Mouse (Mus musculus) WW6 (cell line): ENCODE results near the gene Raly.

ENCODE experiments used
- DNase-seq: peaks from one replicate; pipeline ENCODE4 v3.0.0-alpha.2; 2013; ENCODE audit warnings: low read depth, low spot score

Gene Raly

DNA sequence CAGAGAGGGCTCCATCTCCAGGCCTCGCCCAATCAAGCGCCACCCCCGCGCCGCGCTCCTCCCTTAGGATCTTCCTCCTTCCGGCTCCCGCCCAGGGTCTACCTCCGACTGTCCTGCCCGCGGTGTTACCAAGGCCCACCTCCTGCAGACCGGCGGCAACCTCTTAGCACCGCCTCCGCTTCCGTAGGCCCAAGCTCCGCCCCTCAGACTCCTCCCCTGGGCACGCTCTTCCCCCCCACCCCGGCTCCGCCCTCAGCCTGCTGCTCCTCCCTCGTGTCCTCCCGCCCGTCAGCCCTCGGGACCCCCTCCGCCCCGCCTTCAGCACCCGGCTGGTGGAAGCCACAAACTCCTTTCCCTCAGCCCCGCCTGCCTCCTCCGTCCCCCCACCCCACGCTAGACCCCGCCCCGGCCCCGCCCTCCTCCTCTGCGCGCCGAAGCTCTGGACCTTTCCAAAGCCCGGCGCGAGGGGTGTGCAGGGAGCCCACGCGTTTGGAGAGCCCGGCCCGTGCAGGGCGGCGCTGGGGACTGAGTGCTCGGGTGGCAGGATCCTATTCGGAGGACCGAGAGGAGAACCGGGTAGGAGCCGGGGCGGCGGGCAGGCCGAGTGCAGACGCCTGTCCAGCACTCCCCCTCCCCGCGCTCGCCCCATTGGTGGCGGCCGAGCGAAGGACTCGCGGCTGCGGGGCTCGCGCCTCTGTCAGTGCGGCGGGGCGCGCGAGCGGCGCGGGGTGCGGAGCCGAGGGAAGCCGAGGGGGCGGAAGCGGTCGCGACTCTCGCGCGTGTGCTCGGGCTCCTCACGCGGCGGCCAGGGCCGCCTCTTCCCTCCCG is at the start of gene Raly, which contains the start of gene a:
Gene Raly, plus strand, starts transcription at position 441 of the 828 bp plus-strand sequence.
Gene a, plus strand, starts transcription at position 747 of the 828 bp plus-strand sequence.
- peak; percentile 97 for DNase-seq

DNA sequence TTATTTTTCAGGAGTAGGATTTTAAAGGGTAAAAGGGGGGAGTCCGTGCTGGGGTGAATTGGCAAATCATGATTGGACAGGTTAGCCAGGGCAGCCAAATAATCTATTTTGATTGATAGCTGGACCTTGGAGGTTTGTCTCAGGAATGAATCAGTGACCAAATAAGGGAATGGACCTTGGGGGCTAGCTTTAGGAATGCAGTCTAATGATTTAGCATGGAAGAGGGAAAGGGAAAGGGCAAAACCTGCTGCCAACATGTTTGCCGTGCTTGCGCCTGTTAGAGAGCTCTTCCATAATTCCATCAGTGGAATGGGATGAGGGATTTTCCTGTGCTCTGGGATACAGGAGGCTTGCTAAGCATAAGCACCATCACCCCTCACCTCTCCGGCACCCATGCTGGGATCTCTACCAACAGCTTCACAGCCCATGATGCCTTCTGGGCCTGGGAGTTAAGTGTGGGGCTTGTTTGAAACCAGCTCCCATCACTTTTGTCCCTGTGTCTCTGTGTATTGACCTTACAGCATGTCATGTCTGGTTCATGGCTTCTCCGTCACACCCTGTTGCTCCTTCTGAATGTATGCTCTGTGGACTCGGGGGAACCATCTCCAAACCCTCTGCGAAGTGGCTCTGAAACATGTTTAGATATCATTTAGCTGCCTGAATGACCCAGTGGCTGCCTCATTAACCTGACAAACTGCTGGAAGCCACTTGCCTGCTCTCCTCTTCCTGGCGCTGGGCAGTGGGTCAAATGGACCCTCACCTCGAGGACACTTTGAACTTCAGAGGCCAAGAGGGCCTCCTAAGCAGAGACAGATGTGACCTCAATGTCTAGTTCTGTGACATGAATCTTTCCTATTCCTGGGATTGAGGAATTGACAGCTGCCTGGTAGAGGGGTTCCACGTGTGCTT is 47.7 kb upstream of the Raly start:
- no peak for DNase-seq

DNA sequence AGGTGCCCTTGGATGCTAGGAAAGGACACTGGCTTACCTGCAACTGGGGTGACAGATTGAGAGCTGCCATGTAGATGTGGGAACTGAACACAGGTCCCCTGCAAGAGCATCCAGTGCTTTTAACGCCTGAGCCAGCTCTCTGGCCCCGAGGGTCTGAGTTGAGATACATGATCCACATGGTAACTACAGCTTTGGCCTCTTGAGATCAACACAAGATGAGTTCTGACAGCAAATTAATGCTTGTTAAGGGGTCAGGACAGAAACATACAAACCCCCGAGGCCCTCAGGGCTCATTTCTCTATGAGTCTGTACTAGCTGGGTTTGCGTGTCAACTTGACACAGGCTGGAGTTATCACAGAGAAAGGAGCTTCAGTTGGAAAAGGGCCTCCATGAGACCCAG is 47.0 kb upstream of the Raly start:
- no peak for DNase-seq

DNA sequence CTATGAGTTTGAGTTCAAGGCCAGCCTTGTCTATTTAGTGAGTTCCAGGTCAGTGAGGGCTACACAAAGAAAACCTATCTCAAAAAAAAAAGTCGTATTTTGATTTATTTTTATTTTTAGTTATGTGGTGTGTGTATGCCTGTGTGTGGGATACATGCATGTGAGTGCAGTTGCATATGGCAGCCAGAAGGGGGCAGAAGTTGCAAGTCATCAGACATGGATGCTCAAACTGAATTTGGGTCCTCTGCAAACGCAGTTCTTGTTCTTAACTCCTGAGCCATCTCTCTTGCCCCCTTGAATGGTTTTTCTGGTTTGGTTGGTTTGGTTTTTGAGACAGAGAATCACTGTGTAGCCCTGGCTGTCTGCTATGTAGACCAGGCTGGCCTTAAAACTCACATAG is 42.5 kb upstream of the Raly start:
- no peak for DNase-seq

DNA sequence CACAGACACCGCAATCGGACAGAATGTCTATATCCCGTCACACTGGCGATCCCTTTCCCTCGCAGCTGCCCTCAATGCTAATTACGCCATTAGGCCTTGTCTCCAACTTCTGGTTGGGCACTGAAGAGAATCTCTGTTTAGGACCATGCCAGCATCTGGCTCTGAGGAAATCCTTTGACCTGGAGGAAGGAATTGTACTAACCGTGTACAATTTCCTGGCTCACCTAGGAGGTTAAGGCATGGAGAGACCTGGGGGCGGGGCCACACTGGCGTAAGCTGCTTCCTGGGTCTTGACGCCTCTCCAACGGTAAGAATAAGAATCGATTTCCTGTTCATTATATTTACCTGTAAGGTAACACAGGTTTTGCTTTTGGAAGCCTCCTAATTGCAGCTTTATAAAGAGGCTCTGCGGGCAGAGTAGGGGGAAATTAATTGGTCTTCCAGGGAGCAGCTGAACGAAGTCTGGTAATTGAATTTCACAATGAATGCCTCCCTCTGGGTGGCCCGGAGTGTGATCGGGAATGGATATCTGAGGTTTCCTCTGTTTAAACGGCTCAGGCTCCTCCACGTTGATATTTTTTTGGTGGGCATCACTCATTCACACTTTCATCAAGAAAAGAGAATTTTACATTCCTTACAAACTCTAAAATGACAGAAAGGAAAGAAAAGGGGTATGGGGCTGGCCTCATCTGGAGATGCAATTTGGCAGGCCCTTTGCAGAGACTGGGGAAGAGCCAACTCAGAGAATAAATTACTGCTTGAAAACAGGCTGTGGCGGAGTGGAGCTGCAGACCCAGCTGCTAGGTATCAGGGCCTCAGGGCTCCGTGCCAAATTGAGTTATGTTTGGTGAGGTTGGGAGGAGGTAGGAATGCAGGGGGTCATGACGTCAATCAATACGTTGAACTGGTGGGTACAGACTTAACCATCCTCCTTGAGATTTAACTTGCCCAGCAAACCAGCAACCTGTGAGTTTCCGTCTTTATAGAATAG is 41.6 kb upstream of the Raly start:
- no peak for DNase-seq

DNA sequence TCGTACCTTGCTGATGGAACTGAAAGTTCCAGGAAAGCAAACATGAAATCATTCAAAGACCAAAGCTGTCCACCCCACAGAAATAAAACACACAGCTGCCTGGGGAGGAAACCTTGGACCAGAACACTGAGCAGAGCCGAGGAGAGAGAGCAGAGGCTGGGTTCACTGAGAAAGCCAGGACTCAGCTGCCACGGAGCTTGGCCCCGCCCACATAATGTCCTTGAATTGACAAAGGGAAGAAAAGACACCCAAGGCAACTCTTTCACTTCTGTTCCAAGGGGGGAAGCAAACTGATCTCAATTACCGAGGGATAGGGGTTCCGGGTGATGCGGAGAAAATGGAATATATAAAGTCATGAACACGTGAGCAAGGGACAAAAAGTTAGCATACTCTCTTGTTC is 39.0 kb upstream of the Raly start:
- DNase-seq, result no peak

DNA sequence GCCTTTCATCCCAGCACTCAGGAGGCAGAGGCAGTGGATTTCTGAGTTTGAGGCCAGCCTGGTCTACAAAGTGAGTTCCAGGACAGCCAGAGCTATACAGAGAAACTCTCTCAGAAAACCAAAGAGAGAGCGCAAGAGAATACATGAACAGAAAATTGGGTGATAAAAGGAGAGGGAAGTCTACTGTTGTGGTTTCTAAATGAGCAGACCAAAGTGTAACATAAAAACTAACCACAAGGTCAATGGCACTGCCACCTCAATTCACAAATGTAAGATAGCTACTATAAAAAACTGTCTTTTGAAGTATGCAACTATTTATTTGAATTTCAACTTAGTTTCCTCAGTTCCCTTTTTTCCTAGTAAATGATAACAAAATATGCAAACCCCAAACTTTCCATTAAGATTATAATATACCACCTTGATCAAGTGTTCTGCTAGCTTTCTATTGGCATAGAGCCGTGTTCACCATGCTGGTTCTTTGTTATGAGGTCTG is 36.8 kb upstream of the Raly start:
- no peak for DNase-seq

DNA sequence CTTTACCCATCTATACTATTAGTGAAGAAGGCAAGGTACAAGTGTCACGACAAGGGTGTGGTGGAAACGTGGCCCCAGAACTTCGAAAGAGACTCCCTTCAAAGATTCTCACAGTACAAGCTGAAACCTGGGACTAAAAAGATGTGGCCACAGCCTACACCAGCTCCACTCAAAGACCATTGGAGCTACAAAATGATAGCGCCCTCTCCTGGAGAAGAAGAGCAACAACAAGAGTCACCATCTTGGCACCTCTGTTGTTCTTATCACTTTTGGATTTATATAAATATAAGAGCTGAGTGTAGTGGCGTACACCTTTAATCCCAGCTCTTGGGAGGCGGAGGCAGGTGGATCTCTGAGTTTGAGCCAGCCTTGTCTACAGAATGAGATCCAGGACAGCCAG is 35.1 kb upstream of the Raly start:
- DNase-seq, result no peak

DNA sequence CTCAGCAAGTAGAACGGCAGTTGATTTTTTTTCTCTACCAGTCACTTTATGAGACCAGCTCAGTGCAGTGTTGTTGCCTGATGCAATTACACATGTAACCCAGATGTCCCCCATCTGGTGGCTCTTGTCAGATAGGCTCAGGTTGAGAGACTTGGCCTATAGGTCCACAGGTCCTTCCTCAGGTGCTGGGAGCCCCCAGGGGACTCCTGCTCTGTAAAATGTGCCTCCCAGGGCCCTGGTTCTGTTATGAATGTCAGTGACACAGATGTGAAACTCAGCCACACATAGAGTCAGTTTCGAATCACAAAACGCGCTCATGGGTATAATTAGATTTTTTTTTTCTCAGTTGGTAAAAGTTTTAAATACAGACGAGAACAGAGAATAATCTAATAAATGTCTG is 33.2 kb upstream of the Raly start:
- DNase-seq, result no peak

DNA sequence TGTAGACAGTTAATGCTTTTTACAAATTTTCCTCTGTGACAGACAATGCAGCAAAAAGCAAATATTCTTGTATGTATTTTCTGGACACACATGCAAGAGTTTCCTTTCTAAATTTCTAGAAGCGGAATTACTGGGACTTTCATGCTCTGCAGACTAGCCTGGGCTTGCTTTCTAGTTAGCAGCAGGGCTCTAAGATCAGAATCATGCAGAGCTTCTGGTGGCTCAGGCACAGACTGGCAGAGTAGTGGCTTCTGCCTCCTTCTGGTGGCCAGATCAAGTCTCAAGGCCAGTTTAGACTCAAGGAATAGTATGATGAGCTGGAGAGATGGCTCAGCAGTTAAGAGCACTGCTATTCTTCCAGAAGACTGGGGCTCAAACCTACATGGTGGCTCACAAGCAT is 32.4 kb upstream of the Raly start:
- no peak for DNase-seq

DNA sequence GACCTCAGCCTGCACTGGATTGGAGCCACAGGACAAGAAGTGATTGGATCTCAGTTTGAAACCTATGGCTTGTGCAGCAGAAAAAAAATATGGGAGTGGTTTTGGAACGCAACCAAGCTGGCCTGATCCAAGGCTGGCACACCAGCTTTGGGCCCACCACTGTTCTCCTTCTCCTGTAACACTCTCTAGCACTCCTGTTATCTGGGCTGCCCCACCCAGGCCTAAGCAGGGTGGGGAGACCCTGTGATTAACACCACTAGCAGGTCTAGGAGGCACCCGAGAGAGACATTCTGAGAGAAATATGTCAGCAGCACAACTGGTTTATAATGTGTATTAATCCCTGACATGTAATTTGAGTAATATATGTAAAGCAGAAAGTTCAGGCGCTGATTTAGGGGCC is 27.7 kb upstream of the Raly start:
- DNase-seq, result no peak

DNA sequence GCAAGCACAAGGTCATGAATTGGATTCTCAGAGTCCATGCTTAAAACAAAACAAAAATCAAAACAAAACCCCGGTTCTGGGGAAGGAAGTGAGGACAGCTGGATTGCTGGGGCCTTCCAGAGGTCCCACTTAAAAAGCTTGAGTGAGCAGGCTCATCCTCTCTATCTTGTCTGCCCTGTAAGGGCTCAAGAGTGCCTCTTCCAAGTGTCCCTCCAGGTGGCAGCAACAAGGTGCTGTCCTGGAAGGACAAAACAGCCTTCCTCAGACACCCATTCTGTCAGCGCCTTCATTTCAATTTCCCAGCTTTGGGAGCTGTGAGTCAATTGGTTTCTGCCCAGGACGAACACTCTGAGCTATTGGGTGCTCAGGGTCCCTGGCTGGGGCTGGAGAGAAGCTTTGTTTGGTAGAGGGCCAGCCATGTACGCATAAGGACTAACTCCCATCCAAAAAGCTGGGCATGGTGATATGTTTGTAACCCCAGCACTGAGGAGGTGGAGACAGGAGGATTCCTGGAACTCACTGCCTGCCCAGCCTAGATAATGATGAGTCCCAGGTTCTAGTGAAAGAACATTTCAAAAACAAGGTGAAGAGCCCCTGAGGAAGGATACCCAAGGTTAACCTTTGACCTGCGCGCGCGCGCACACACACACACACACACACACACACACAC is 25.9 kb upstream of the Raly start:
- no peak for DNase-seq

DNA sequence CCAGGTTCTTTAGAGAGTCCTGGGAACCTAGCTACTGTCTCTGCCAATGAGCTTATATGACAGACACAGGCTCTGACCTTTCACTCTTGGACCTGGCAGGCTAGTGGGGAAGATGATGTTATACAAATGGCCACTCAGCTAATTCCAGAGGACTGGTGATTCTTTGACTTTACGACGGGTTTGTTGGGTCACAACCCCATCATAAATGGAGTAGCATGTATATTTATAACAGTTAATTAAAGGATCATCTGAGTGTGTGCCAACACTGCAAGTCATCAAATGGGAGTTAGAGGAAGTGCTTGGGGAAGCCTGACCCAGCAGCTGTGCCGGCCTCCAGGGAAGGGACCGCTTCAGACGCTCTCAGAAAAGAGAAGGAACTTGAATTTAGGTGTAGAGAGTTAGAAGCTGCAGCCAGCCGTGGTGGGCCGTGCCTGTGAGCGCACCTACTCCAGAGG is 25.3 kb upstream of the Raly start:
- DNase-seq, result no peak

DNA sequence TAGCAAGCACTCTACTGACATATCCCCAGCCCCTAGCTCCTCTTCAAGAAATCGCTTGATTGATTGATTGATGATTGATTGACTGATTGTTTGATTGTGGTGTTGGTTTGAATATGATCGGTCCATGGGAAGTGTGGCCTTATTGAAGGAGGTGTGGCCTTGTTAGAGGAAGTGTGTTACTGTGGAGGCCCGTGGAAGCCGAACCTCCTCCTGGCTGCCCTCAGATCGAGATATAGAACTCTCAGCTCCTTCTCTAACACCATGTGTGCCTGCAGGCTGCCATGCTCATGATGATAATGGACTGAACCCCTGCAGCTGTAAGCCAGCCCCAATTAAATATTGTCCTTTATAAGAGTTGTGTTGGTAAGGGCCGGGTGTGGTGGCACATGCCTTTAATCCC is 23.8 kb upstream of the Raly start:
- no peak for DNase-seq

DNA sequence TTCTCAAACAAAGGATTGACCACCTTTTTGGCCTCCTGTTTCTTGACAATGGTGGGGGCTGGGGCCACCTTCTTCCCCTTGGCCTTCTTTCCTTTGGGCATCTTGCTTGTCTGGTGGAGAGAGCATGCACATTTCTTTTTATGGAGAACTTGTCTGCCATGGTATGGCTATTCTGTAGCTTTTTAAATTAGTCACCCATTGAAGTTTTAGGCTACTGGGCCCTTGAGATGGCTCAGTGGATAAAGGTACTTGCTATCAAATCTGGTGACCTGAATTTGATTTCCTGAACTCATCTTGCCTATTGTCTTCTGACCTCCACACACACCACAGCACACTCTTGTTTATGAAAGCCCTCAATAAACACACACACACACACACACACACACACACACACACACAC is 21.0 kb upstream of the Raly start, which contains the start of gene Gm14214:
Gene Gm14214, minus strand, starts transcription at position 101 of the 400 bp plus-strand sequence.
- no peak for DNase-seq

DNA sequence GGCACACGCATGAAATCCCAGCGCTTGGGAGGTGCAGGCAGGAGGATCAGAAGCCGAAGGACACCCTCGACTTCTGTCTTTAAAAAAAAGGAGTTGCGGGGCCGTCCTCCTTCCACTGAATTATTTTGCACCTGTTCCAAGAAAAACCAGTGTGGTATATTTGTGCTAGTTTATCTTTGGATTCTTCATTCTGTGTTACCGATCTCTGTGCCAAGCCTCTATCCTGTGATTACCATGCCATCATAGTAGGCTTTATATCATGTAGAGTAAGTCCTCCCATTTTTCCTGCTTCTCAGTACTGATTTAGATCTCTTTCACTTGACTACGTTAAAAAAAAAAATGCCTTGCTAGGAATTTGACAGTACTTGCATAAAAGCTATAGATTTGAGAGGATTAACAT is 19.3 kb upstream of the Raly start:
- no peak for DNase-seq

DNA sequence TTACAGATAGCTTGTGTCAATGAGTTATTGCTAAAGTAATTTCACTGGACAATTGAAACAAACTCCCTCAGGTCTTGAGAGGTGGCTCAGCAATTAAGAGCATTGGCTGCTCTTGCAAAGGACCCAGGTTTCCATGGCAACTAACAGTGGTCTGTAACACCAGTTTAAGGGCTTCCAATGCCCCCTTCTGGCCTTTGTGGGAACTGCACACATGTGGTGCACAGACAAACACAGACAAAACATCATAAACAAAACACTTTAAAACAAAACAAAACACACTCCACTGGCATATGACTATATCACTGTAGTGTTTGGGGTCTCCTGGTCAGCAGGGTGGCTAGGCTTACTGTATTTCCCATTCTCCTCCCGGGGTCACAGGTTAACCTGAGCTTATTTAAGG is 16.9 kb upstream of the Raly start:
- DNase-seq, result peak; percentile 60

DNA sequence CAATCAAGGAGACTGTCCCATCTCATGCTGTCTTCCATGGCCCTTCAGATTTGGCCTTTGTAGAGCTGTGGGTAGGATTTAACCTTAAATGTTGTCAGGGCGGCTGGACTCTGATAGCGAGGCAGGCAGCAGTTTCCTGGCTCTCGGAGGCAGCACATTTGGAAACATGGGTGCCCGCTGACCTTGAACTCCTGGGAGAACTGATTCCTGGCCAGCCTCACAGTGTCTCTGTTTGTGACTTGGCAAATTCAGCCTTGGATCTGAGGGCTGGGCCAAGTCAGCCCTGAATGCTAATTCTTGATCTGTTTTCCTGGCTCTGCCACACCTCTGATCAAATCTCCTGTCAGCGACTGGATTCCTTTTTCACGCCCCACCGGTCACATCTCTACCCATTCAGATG is 14.4 kb upstream of the Raly start:
- no peak for DNase-seq

DNA sequence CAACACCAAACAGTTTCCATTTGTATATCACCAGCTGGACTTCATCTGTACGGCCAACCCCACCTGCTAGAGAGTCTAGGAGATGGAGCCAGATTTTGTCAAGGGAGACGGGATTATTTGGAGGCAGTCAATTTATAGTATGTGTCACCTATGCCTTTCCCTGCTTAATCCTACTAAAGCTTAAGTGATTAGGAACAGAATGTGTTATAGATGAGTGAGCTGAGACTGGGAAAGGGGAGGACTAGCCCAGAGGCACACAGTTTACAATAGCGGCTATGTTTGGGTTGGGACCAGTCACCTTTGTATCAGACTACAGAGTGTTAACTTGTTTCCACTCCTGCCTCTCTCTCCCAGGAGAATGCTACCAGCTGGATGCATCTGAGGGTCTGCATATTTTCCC is 11.2 kb upstream of the Raly start:
- DNase-seq, result no peak

DNA sequence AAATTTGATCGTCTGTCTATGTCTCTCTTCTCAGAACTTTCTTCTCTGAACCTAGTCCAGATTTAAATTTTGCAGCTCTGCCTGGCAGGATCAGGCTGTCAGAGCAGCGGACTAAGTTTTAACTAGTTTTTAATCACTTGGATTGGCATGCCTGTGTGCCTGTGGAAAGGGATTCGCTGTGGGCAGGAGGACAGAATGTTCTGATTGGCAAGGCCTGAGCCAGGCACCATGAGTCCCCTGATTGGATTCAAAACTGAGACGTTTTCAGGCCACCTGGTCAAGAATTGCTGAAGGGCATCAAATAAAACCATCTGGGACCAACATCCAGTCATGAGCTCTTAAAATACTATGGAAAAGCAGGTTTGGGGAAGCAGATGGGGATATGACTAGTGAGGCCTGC is 8.5 kb upstream of the Raly start:
- no peak for DNase-seq
